Mouse (Mus musculus) E14TG2a.4 (cell line): ENCODE data around the gene Clasp1.

Experiments used
- CTCF ChIP-seq: conservative IDR thresholded peaks from 2 replicates; pipeline ENCODE4 v1.5.1; 2014; ENCODE audit warnings: low read length
- NANOG ChIP-seq: IDR thresholded peaks from 2 replicates; pipeline ENCODE4 v1.6.1; 2014; ENCODE audit warnings: borderline replicate concordance, low read length, mixed read lengths

- TF ChIP-seq CTCF (no peak), NANOG (no peak)
Measured at GRCm38 (mm10) chr1:118454817-118455216, 66.0 kb downstream of the Clasp1 start.
